Mouse (Mus musculus): ENCODE results near the gene Prkg1. TPM values are rescaled to one million over a fixed set of nuclear protein-coding genes. Genes with fewer than 3 reads are reported as not detected.

Prkg1 gene
- total RNA-seq, 1 experiment from 2014 or later, result 1.5 TPM

DNA sequence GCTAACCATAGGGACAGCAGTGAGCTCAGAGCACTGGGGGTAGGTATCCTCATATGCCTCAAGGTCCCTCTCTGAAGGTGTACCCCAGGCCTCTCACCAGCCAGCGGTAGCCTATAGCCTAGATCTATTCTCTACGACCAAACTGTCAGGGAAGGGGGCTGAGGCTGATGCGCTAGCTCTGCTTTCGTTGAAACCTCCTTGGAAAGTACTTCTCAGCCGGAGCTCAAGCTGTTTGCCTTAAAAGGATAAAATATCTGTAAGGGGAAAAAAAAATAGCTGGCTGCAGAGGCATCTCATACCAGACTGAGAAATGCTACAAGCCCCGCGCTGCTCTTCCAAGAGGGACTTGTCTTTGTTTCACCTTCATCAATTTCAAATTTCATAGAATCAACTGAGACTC is 109.0 kb downstream of the Prkg1 start:
- no peak for ATAC-seq (ENCODE audit: extremely low read depth, insufficient number of reproducible peaks, low FRiP score, poor library complexity, severe bottlenecking)

DNA sequence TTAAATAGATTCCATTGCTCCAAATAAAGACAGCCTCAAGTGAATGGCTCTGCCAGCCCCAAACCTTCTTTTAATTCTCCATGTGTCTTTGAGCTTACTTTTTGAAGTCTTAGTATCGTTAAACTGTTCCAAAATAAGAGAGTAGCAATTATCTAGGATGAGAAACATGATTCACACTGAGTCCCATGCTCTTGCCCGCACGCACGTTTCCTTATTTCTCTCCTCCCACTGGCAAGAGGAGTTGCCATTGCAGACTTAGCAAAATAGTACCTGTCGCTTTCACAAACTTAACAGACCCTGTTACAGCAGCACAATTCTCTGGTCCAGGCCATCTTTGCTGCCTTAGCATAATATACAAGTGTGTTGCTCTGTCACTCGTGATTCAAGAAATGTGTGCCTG is 110.8 kb downstream of the Prkg1 start:
- ATAC-seq (ENCODE audit: extremely low read depth, insufficient number of reproducible peaks, low FRiP score, poor library complexity, severe bottlenecking), result no peak

DNA sequence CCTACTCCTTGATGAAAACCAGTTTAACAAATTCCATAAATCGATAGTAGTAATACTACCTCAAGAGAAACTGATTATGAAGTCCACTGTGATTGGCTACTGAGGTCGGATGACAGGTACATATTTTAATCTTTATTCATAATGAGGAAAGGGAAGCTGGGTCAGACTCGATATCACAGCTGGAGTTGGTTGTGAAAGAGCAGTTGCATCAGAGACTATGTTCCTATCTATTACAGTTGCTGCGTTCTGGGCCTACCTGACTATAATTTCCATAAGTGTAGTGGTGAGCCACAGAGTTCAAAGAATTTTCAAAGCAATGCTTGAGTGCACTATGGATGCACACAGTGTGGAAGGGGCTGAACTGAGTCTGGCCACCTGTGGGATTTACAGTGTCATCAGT is 114.4 kb downstream of the Prkg1 start:
- ATAC-seq (ENCODE audit: extremely low read depth, insufficient number of reproducible peaks, low FRiP score, poor library complexity, severe bottlenecking), result no peak

DNA sequence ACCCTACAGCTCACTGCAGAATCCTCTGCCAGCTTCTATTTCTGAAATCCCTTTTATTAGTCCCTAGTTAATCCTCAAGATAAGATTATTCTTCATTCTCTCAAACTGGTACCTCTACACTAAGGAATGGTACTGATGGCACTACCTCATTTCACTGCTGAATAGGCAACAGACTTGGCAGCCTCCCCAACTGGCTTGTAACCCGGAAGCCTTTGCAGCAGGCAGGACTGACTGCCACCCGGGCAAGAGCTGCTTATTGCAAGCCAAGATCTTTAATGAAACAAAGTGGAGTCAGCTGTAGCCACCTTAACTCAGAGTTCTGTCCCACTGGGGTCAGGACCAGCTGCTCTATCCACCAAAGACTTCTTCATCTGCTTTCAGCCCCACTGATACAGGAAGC is 117.3 kb downstream of the Prkg1 start:
- no peak for ATAC-seq (ENCODE audit: extremely low read depth, insufficient number of reproducible peaks, low FRiP score, poor library complexity, severe bottlenecking)

DNA sequence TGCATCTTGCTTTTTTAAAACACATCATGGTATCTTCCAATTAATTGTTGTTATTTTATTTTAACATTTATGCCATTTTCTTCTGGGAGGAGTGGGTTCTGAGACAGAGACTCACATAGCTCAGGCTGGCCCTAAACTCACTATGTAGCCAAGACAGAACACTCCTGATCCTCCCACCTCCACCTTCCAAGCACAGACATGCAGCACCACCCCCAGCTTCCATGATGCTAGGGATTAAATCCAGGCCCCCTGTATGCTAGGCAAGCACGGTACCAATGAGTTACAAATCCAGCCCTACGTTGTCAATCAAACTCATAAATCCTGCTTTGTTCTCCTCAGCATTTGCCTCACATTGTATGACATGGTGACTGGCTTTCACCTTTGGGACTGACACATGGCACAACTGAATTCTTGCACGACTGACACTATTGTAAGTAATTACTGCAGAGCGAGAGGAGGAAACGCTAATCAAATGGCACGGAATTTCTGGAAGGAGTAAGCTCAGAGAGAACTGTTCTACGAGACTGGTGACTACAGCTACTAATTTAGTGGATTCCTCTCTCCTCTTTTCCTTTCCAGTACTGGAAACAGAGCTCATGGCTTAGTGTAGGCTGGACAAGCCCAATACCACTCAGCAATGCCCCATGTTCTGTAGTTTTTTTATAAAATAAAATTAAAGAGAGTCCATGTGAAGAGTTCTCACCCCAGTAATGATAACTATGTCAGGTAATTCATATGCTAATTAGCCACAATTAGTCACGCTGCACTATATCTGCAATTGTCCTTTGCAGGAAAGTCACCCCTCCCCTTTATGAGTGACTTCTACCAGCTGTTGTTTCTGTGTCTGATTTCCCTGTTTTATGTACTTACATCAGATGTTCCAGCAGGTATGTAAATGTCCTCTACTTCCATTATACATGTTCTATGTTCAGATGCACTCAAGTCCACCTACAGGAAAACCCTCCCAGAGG is 133.6 kb downstream of the Prkg1 start:
- no peak for ATAC-seq (ENCODE audit: extremely low read depth, insufficient number of reproducible peaks, low FRiP score, poor library complexity, severe bottlenecking)

DNA sequence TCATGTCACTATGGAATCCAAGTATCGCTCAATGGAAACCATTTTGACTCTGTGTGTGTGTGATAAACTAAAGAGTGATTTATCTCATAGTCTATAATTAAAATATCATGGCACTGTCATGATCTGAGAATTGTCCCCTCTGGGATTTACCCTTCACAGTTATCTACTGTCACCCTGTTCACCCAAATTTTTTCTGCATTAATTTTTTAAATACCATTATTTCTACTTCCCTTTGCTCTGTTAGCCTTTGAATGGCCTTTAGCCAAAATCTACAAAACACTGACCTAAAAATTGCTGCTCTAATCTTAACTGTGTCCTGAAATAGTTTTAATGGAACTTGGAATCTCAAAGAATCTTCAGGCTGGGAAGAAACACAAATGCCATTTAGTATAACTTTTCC is 143.1 kb downstream of the Prkg1 start:
- no peak for ATAC-seq (ENCODE audit: extremely low read depth, insufficient number of reproducible peaks, low FRiP score, poor library complexity, severe bottlenecking)

DNA sequence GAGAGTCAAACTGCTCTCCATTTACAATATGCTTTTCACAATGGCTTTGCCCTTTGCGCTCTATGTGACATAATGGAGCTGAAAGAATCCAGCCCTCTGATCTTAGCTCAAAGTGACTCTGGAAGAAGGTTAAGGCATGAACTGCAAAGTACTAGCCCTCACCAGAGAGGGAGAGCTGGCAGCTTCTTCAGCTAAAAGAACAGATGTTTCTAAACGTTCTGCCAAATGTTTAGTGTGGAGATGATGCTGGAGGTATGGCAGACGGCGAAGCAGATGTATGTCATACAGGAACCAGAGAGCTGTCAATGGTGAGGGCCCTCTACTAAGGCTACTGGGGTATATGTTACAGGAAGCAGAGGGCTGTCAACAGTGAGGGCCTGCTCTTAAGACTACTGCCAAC is 148.0 kb downstream of the Prkg1 start:
- no peak for ATAC-seq (ENCODE audit: extremely low read depth, insufficient number of reproducible peaks, low FRiP score, poor library complexity, severe bottlenecking)

DNA sequence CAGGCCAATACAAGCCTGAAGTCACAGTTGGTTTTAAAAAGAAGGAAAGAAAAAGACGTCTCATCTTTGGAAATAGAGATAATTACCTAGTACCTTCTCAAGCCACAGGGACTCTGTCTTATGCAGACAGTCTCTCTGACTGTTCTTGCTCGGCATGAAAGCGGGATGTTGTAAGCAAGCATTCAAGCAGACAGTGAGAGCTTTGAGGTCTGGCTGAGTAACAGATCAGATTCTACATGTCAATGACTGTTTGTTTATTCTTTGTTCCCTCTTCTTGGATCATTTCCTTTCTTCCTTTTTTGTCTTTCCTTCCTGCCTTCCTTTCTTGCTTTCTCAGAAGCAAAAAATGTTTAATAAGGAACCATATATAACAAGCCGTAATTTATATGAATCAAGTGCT is 148.7 kb downstream of the Prkg1 start:
- no peak for ATAC-seq (ENCODE audit: extremely low read depth, insufficient number of reproducible peaks, low FRiP score, poor library complexity, severe bottlenecking)

DNA sequence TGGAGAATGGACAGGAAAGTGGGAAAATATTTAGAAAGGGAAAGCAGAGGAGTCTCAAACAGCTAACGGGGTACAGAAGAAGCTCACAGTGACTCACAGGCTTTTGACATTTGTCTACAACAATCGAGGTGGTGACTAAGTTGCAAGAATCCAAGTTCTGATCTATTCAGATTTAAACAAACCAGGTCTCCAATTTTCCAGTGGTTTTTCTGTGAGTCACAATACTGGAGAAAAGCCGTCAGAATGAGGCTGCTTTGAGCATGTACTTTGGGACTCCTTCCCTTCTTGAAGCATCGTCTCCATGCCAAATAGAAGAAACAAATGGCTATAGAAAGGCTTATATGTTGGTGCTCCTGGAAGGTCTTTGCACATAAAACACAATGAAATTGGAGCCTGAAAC is 151.7 kb downstream of the Prkg1 start:
- no peak for ATAC-seq (ENCODE audit: extremely low read depth, insufficient number of reproducible peaks, low FRiP score, poor library complexity, severe bottlenecking)

DNA sequence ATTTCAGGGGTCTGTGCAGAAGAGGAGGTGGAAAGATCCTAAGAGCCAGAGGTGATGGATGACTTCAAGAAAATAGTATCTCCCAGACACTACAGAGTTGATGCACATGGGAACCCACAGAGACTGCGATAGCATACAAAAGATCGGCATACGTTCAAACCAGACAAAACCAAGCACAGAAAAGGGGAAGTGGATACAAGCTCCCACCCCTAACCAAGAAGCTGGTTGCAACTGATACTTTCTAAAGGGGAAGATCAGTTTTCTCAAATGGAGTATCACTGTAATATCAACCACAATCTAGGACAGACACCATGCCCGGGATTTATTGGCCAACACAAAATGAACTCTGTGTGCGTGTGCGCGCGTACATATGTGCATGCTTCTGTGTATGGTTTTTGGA is 162.3 kb downstream of the Prkg1 start:
- no peak for ATAC-seq (ENCODE audit: extremely low read depth, insufficient number of reproducible peaks, low FRiP score, poor library complexity, severe bottlenecking)

DNA sequence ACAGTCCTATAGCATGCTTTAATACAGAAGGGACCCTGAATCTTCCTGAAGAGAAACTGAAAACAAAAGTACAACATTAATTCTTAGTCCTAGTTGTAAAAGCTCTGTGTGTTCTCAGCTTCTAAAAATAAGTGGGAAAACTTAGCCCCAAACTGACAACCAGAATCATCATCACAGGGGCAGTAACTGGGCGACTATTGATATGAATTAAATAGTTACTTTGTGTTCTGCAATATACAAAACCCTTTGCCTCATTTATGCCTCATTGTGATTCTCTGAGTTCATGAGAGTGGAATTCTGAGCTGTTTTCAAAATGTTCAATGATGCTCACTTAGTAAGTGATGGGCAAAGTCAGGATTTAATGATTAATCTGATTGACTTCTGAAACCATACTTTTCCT is 170.8 kb downstream of the Prkg1 start:
- no peak for ATAC-seq (ENCODE audit: extremely low read depth, insufficient number of reproducible peaks, low FRiP score, poor library complexity, severe bottlenecking)

DNA sequence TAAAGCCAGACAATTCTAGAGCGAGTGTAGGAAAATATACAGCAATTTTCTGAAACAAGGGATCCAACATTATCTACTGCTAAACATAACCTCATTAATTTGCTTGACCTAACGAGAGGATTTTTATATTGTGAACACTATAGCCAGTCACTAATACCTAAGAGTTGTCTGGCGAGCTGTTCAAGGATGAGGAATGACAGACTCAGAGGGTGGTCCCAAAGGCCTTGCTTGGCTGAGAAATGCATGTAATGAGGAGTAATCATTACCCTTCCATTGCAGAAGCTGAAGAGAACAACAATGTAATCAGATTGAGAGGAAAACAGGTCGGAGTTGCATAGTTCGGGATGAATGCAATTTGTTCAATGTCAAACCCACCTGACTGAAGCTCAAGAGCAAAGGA is 174.1 kb downstream of the Prkg1 start:
- no peak for ATAC-seq (ENCODE audit: extremely low read depth, insufficient number of reproducible peaks, low FRiP score, poor library complexity, severe bottlenecking)

DNA sequence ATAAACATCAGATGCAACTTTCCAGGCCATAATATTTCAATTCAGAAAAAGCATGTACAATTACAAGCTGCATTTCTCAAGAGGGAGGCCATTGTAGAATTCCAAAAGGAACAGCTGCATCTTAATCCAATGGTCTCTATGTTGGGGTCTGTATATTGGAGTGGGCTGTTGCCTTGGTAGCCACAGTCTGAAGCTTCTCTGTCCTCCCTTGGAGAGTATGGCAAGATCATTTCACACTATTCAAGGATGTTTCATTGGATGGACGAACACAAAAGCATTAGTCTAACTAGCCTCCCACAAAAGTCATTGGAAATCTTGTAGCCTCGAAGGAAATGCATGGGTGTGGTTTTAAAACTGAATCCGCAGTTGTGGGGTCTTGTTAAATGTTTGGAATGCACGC is 187.7 kb downstream of the Prkg1 start:
- no peak for ATAC-seq (ENCODE audit: extremely low read depth, insufficient number of reproducible peaks, low FRiP score, poor library complexity, severe bottlenecking)

DNA sequence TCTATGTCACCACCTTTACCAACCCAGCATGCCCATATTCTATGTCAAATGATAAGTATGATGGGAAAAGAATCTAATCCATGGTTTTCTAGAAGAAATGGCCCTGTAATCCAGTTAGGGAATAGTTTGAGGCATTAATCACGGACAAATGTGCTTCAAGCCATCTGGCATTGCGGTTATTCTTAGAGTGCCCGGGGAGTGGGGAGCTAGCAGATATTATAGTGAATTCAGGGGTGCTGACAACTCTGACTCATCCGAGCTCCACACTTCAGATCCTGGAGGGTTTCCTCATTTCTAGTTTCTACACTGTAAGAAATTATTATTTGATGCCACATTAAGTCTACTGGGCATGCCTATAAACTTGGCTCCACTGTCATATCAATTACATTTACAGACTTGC is 200.5 kb downstream of the Prkg1 start:
- ATAC-seq (ENCODE audit: extremely low read depth, insufficient number of reproducible peaks, low FRiP score, poor library complexity, severe bottlenecking), result no peak

DNA sequence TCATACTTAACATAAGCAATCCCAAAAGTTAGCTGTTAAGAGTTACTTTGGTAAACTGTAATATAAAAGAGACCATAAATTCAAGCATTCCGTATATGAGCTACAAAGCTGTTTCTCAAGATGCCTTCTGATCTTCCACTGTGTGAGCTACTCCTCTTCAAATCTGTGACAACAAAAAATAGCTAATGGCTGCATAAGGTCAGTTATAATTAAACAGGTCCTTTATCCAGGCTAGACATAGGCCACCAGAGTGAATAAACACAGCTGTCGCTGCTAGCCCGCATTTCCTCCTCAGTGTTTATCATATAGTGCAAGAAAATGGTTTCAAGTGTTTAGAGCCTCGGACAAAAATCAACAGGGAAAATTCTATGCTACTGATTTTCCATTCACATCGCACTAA is 218.8 kb downstream of the Prkg1 start:
- no peak for ATAC-seq (ENCODE audit: extremely low read depth, insufficient number of reproducible peaks, low FRiP score, poor library complexity, severe bottlenecking)

DNA sequence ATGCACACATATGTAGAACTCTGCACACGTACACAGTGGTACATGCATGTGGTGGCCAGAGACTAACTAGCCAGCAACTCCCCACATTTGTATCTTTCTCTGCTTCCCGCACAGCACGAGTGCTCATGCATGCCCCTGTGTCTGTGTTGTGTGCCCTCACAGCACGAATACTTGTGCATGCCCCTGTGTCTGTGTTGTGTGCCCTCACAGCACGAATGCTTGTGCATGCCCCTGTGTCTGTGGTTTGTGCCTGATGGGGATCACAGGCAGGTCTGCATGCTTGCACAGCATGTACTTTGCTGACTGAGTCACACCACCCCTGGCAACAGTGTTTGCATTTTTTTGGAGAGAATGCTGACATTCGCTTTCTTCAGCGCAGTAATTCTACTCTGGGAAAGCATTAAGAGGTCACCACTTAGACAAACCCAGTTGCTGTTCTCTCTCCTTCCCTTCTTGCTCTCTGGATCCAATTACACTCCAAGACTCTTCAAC is 233.5 kb downstream of the Prkg1 start:
- no peak for ATAC-seq (ENCODE audit: extremely low read depth, insufficient number of reproducible peaks, low FRiP score, poor library complexity, severe bottlenecking)

DNA sequence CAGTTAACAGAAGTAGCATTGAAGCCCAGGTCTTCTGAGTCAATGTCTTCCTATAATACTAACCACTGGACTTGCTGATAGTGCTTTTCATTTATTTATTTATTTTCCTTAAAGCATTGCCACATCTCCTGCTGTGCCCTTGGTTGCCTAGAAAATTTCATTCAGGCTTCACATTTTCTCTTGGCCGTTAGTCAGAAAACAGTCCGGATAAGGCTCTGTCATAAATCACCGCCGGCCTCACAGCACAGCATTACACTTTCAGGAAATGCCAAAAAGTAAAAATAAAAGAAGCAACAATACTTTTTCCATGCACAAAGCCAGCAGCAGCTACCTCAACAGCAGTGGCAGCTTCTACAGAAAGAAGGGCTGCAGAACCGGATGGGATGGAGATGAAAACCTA is 234.2 kb downstream of the Prkg1 start:
- no peak for ATAC-seq (ENCODE audit: extremely low read depth, insufficient number of reproducible peaks, low FRiP score, poor library complexity, severe bottlenecking)

DNA sequence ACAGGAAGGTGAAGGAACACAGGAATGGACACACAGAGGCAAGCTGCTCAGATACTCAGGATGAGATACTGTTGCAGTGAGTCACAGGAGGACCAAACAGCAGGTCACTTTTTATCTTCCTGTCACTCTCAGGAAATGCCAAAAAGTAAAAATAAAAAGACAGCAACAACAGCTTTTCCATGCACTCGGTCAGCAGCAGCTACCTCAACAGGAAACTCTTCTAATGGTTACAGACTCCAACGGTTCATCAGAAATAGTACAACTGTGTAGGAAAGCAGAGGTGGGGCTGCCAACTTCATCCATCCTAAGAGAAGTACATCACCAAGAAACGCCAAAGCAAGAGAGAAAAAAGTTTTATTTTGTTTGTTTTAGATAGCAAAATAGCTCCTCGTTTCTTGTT is 234.9 kb downstream of the Prkg1 start:
- no peak for ATAC-seq (ENCODE audit: extremely low read depth, insufficient number of reproducible peaks, low FRiP score, poor library complexity, severe bottlenecking)

DNA sequence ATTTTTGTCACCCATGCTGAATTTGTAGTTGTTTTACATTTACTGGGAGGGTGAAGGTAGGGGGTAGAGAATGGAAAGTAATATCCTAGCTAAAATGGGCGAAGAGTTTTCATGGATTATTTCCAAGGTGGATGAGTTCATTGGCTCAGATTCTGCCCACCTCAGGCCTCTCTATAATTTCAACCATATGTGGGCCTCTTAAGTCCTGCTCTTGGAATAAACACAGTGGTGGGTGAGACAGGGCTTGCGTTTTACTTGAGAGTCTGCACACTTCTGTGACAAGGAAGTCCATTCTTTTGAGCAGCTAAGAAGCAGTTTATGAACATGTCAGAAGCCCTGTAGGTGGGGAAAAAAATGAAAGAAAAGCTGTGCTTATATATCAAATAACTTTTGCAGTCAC is 250.3 kb downstream of the Prkg1 start:
- ATAC-seq (ENCODE audit: extremely low read depth, insufficient number of reproducible peaks, low FRiP score, poor library complexity, severe bottlenecking), result no peak

DNA sequence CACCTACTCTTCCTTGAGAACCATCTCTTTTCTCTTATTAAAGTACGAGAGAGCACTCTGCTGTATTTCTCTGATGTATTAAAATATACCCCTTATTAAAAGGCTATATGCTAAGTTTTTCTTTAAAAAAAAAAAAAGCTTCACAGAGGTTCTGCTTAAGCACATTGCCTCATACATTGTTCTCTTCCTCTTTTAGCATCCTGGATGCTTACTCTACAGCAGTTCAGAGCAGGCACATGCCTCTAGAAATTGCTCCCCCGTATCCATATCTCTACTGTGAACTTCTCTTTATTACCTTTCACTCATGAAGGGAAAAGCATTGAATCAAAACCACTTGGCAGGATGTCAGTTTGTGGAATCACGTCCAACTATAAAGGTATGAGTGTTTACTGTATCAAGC is 257.0 kb downstream of the Prkg1 start:
- ATAC-seq (ENCODE audit: extremely low read depth, insufficient number of reproducible peaks, low FRiP score, poor library complexity, severe bottlenecking), result no peak

DNA sequence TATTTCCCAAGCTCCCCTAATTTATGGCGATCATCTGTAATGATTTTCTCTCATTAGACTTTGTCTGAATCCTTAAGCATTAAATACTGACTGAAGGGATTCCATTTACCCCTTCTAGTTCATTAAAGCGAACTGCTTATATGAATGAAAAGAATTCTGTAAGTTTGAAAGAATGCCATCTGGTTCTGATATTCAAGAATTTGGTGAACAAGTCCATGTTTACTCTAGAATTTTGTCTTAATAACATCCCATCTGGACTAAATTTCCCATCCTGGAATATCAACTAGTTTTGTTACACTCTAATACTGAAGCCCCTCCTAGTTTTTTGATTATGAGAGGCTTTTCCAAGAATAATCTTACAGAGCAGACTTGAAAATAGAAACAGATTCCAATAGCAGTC is 258.5 kb downstream of the Prkg1 start:
- ATAC-seq (ENCODE audit: extremely low read depth, insufficient number of reproducible peaks, low FRiP score, poor library complexity, severe bottlenecking), result no peak
